Mouse (Mus musculus): ENCODE data around the gene Cysltr2.

DNA sequence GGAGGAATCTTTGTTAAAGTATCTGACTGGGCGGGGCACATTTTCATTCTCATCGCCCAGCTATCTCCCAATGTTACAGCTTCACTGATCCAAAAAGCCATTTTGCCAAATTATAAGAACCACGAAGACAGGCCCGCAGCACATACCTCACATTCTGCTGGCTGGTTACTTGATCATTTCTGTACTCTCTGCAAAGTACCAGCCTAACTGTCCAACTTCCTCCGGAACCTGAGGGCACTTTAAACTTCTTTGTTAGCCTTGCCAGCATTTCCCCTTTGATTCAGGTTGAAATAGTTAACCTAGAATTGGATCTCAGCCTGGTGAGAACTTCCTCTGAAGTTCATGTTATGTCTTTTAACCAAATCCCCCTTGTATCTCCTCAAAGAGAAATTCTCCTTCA lies 63.8 kb downstream of the Cysltr2 start:
- TF ChIP-seq POU5F1 (IDR thresholded peaks at IDR 0.05; ENCODE audit: borderline replicate concordance, low read length) (no peak), CTCF (conservative IDR thresholded peaks at IDR 0.05; ENCODE audit: low read length) (no peak), NANOG (IDR thresholded peaks at IDR 0.05; ENCODE audit: borderline replicate concordance, low read length) (no peak)

Measured in E14TG2a.4 (cell line).